Mouse (Mus musculus) CH12.LX (cell line): ENCODE results near the gene BC017158. TPM values are rescaled to one million over a fixed set of nuclear protein-coding genes. Genes with fewer than 3 reads are reported as not detected.
A peak's percentile ranks its signal among the peaks of the same experiment; 100 is the strongest.

Source experiments
- DNase-seq: peaks from one replicate; pipeline ENCODE4 v3.0.0-alpha.2; 2013; ENCODE audit errors: extremely low read depth
- H3K27ac ChIP-seq: 2 replicates; pipeline ENCODE4 v1.5.1; 2012; ENCODE audit warnings: low read depth, mild to moderate bottlenecking, control low read depth, moderate library complexity; ENCODE audit not compliant: insufficient read depth
- H3K27me3 ChIP-seq: replicated peaks from 2 replicates; pipeline ENCODE3; 2012; ENCODE audit warnings: inconsistent platforms
- H3K36me3 ChIP-seq, 2 experiments: replicated peaks in 1 of 2; 2 replicates each; pipeline versions ENCODE3 to v1.6.1; 2012; ENCODE audit warnings: inconsistent platforms in 1 of 2, low read length in 1 of 2, mild to moderate bottlenecking in 1 of 2, mixed read lengths in 1 of 2, moderate library complexity in 1 of 2; ENCODE audit not compliant: control insufficient read depth in 1 of 2, insufficient read depth in 1 of 2
- H3K4me1 ChIP-seq, 2 experiments: 2 replicates each; pipeline ENCODE4 v1.6.1; 2012; ENCODE audit warnings: inconsistent platforms in 1 of 2, moderate library complexity in 1 of 2; ENCODE audit not compliant: insufficient read depth in 2 of 2, control insufficient read depth in 1 of 2
- H3K4me2 ChIP-seq: 2 replicates; pipeline ENCODE4 v1.6.1; 2012; ENCODE audit warnings: low read depth, mild to moderate bottlenecking, control low read depth; ENCODE audit not compliant: poor library complexity, insufficient read depth, severe bottlenecking
- H3K4me3 ChIP-seq, 3 experiments: fragments of 150-350 bp in 1 of 3; sonication (generic) in 1 of 3; replicated peaks in 1 of 3; 2 replicates each; pipeline versions ENCODE3 to v1.5.1; 2011 to 2012; ENCODE audit warnings: low read depth in 2 of 3, low read length in 2 of 3, mild to moderate bottlenecking in 2 of 3, moderate library complexity in 2 of 3, control low read depth in 1 of 3, improper control_type of control experiment in 1 of 3, inconsistent platforms in 1 of 3, mixed read lengths in 1 of 3; ENCODE audit not compliant: poor library complexity in 1 of 3
- H3K79me2 ChIP-seq: replicated peaks from 2 replicates; pipeline ENCODE4 v1.6.1; 2012; ENCODE audit warnings: mild to moderate bottlenecking, moderate library complexity; ENCODE audit not compliant: control insufficient read depth, poor library complexity, insufficient read depth, severe bottlenecking; ENCODE audit errors: extremely low read depth
- H3K9ac ChIP-seq: 2 replicates; pipeline ENCODE4 v1.6.1; 2012; ENCODE audit warnings: low read depth, mild to moderate bottlenecking, control low read depth, moderate library complexity; ENCODE audit not compliant: insufficient read depth
- H3K9me3 ChIP-seq: replicated peaks from 2 replicates; pipeline ENCODE3; 2012; ENCODE audit warnings: low read length, inconsistent platforms, mixed read lengths
- BHLHE40 ChIP-seq: IDR thresholded peaks from 2 replicates; pipeline ENCODE4 v1.6.1; 2011; ENCODE audit warnings: mild to moderate bottlenecking, low read depth, low read length, improper control_type of control experiment
- CHD1 ChIP-seq: IDR thresholded peaks from 2 replicates; pipeline ENCODE4 v1.6.1; 2012; ENCODE audit warnings: low read depth, low read length, improper control_type of control experiment, inconsistent platforms
- E2F4 ChIP-seq: IDR thresholded peaks from 2 replicates; pipeline ENCODE4 v1.6.1; 2011; ENCODE audit warnings: low read depth, low read length, improper control_type of control experiment; ENCODE audit not compliant: insufficient replicate concordance
- HCFC1 ChIP-seq: IDR thresholded peaks from 2 replicates; pipeline ENCODE4 v1.6.1; 2012; ENCODE audit warnings: low read depth, mild to moderate bottlenecking, inconsistent platforms, low read length, improper control_type of control experiment
- IRF4 ChIP-seq: IDR thresholded peaks from 2 replicates; pipeline ENCODE4 v1.6.1; 2014; ENCODE audit warnings: low read depth, mild to moderate bottlenecking, inconsistent platforms, low read length, improper control_type of control experiment
- JUN ChIP-seq: IDR thresholded peaks from 2 replicates; pipeline ENCODE4 v1.6.1; 2011; ENCODE audit warnings: low read depth, mild to moderate bottlenecking, low read length, improper control_type of control experiment, moderate library complexity; ENCODE audit not compliant: insufficient read depth
- JUND ChIP-seq: conservative IDR thresholded peaks from 2 replicates; pipeline ENCODE4 v1.6.1; 2011; ENCODE audit warnings: low read depth, low read length, improper control_type of control experiment
- KAT2A ChIP-seq: IDR thresholded peaks from 2 replicates; pipeline ENCODE4 v1.6.1; 2012; ENCODE audit warnings: low read length, improper control_type of control experiment, inconsistent platforms; ENCODE audit not compliant: insufficient replicate concordance
- MAFK ChIP-seq: IDR thresholded peaks from 2 replicates; pipeline ENCODE4 v1.6.1; 2011; ENCODE audit warnings: low read length, improper control_type of control experiment; ENCODE audit not compliant: insufficient replicate concordance
- MAX ChIP-seq: IDR thresholded peaks from 2 replicates; pipeline ENCODE4 v1.6.1; 2011; ENCODE audit warnings: low read length, improper control_type of control experiment
- MEF2A ChIP-seq: IDR thresholded peaks from 2 replicates; pipeline ENCODE4 v1.6.1; 2014; ENCODE audit warnings: low read depth, mild to moderate bottlenecking, inconsistent platforms, low read length, improper control_type of control experiment, borderline replicate concordance
- MXI1 ChIP-seq: IDR thresholded peaks from 2 replicates; pipeline ENCODE4 v1.6.1; 2011; ENCODE audit warnings: mild to moderate bottlenecking, low read depth, low read length, improper control_type of control experiment
- MYC ChIP-seq: IDR thresholded peaks from 2 replicates; pipeline ENCODE4 v1.6.1; 2011; ENCODE audit warnings: low read depth, mild to moderate bottlenecking, improper control_type of control experiment, low read length
- NELFE ChIP-seq: IDR thresholded peaks from 2 replicates; pipeline ENCODE4 v1.6.1; 2011; ENCODE audit warnings: low read depth, low read length, improper control_type of control experiment
- POLR2AphosphoS2 ChIP-seq: IDR thresholded peaks from 2 replicates; pipeline ENCODE4 v1.6.1; 2011; ENCODE audit warnings: low read depth, low read length, improper control_type of control experiment
- RCOR1 ChIP-seq: conservative IDR thresholded peaks from 2 replicates; pipeline ENCODE4 v1.6.1; 2012; ENCODE audit warnings: low read depth, mild to moderate bottlenecking, inconsistent platforms, low read length, improper control_type of control experiment
- TCF12 ChIP-seq: IDR thresholded peaks from 2 replicates; pipeline ENCODE4 v1.6.1; 2014; ENCODE audit warnings: low read depth, mild to moderate bottlenecking, inconsistent platforms, low read length, improper control_type of control experiment
- UBTF ChIP-seq: IDR thresholded peaks from 2 replicates; pipeline ENCODE4 v1.6.1; 2012; ENCODE audit warnings: low read depth, mild to moderate bottlenecking, inconsistent platforms, low read length, improper control_type of control experiment, moderate library complexity
- USF1 ChIP-seq: IDR thresholded peaks from 2 replicates; pipeline ENCODE4 v1.6.1; 2014; ENCODE audit warnings: low read depth, mild to moderate bottlenecking, inconsistent platforms, low read length, improper control_type of control experiment
- USF2 ChIP-seq: conservative IDR thresholded peaks from 2 replicates; pipeline ENCODE4 v1.6.1; 2011; ENCODE audit warnings: low read depth, low read length, improper control_type of control experiment
- ZKSCAN1 ChIP-seq: IDR thresholded peaks from 2 replicates; pipeline ENCODE4 v1.6.1; 2012; ENCODE audit warnings: low read depth, inconsistent platforms, low read length, improper control_type of control experiment, borderline replicate concordance
- dilution Hi-C: fragments of 300-500 bp; cut with MboI; formaldehyde crosslinking; loops from 2 replicates; pipeline ENCODE4 v1.14.3; 2020; ENCODE audit warnings: low sequenced_read_pairs; ENCODE audit not compliant: extremely low pct_unique_long_range_greater_than_20kb, extremely low pct_ligation_motif_present
- in situ Hi-C: fragments of 300-500 bp; cut with MboI; formaldehyde crosslinking; loops from 3 replicates; pipeline ENCODE4 v1.14.3; 2019; ENCODE audit warnings: low sequenced_read_pairs, low pct_ligation_motif_present, low pct_unique_long_range_greater_than_20kb, mixed read lengths
- polyA plus RNA-seq: library from polyadenylated mRNA; unstranded; fragments of >175 nt; gene quantifications from 2 replicates; pipeline ENCODE4 v1.2.1, GENCODE M21; 2012; ENCODE audit warnings: low read depth; ENCODE audit not compliant: insufficient read length
- total RNA-seq, 2 experiments: library from RNA; depleted of rRNA; stranded (reverse); fragments of 300-350 nt in 1 of 2; fragments of >200 nt in 1 of 2; gene quantifications; 2 replicates each; pipeline ENCODE4 v1.2.3; 2012 to 2014

The BC017158 gene
- total and polyA plus RNA-seq, 3 experiments: 4.9 to 14.5 (median 8.1) TPM

DNA sequence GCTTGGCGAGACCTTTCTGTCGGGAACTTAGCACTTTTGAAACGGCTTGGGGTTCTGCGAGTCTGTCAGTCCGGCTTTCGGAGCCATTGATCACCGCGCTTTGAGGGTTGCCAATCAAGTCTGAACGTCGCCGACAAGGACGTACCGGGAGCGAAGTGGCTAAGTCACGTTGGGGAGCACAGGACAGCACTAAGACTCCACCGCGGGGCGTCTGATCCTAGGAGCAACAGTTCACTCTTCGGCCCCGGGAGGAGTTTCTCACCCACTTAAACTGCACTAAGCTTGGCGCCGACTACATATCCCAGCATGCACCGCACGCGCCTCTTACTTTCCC lies 60.4 kb downstream of the BC017158 start:
- Histone ChIP-seq H3K79me2 (no peaks in the 10 kb centered on the region), H3K4me1 (peaks cover 16 to 49% of the 10 kb centered on the region in 2 experiments), H3K36me3 (peaks cover 29 to 44% of the 10 kb centered on the region in 2 experiments), H3K27me3 (no peaks in the 10 kb centered on the region), H3K27ac (peak overlapping the region; percentile 94), H3K9ac (peak overlapping the region; percentile 94), H3K4me3 (peak overlapping the region; percentile 82 to 85 (median 84)), H3K9me3 (no peaks in the 10 kb centered on the region), H3K4me2 (no peak overlapping the region)
- DNase-seq: no peak
- dilution Hi-C loops (no loop called here), in situ Hi-C loops (no loop called here)
- TF ChIP-seq RCOR1 (0 out of 2 replicates have a peak, but pooled peaks have one; percentile 4), USF1 (no peak), TCF12 (no peak), UBTF (no peak), MYC (no peak), JUND (no peak), USF2 (no peak), MXI1 (0 out of 2 replicates have a peak, but pooled peaks have one; percentile 38), JUN (no peak), KAT2A (no peak), CHD1 (no peak; the same call in 1 of the 2 replicates), MEF2A (no peak), E2F4 (no peak), NELFE (no peak), BHLHE40 (no peak), HCFC1 (peak; percentile 81; the same call in 1 of the 2 replicates), MAX (no peak), ZKSCAN1 (no peak), POLR2AphosphoS2 (no peak), IRF4 (no peak), MAFK (no peak)
